Mouse (Mus musculus): ENCODE results near the gene Impg1. TPM values are rescaled to one million over a fixed set of nuclear protein-coding genes. Genes with fewer than 3 reads are reported as not detected.
"Not testable (repeated sequence)": the region's sequence is repeated elsewhere in the genome, so short reads cannot be mapped to it uniquely, and the experiment has no call there.

Gene Impg1
- polyA plus RNA-seq, 2 experiments: not detected

DNA sequence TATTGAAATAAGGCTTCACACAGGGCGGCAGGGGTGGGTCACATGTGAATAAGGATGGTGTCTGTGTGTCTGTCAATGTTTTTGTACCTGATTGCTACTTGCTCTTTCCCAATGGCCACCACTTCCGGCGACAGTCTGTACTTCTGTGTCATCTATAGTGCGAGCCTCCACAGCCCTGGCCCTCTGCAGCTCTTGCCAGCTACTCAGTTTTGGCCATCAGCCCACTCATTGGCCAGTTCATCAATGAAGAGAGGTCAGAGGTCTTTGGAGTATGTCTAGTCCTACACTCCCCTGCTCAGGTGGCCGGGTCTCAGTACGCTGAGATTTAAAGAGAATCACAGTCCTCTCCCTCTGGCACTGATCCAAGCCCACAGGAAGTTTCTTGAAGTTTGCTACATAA is 127.3 kb downstream of the Impg1 start:
- ATAC-seq (ENCODE audit: insufficient read depth) (no peak), DNase-seq (ENCODE audit: low read depth in 3 of 3, low spot score in 3 of 3) (no peak)
- no peak overlapping the region for H3K27ac ChIP-seq
- H3K9me3 ChIP-seq (ENCODE audit: control insufficient read depth, low read length): no peaks in the 10 kb centered on the region
- H3K36me3 ChIP-seq (replicated peaks; ENCODE audit: control insufficient read depth, insufficient read depth, low read depth): no peaks in the 10 kb centered on the region
- 54% methylated on average over 6 of the region's 6 CpGs for WGBS (ENCODE audit: insufficient replicate concordance)
- no peak overlapping the region for H3K4me2 ChIP-seq (ENCODE audit: low read depth)
- H3K4me3 ChIP-seq (ENCODE audit: insufficient read depth in 1 of 2, low read depth in 2 of 2, low read length in 2 of 2): no peak overlapping the region
- peaks cover 0 to 2% of the 10 kb centered on the region in 2 experiments; a peak in 2 of 4 replicates for H3K4me1 ChIP-seq (replicated peaks; ENCODE audit: control insufficient read depth in 2 of 2, insufficient read depth in 2 of 2, low read length in 1 of 2)
- TF ChIP-seq CTCF (IDR thresholded peaks at IDR 0.05; ENCODE audit: low read depth) (no peak), EP300 (IDR thresholded peaks at IDR 0.05; ENCODE audit: low read depth) (no peak)
- H3K27me3 ChIP-seq (ENCODE audit: control insufficient read depth, insufficient read depth, low read length): no peaks in the 10 kb centered on the region
- no peak overlapping the region for H3K9ac ChIP-seq (replicated peaks)

GRCm38 (mm10) chr9:80335660-80336357 is 129.5 kb downstream of the Impg1 start:
- Histone ChIP-seq H3K27me3 (ENCODE audit: control insufficient read depth, insufficient read depth, low read length) (no peaks in the 10 kb centered on the region), H3K9ac (replicated peaks) (no peak overlapping the region), H3K9me3 (ENCODE audit: control insufficient read depth, low read length) (no peaks in the 10 kb centered on the region), H3K4me3 (ENCODE audit: insufficient read depth in 1 of 2, low read depth in 2 of 2, low read length in 2 of 2) (no peak overlapping the region), H3K36me3 (replicated peaks; ENCODE audit: control insufficient read depth, insufficient read depth, low read depth) (no peaks in the 10 kb centered on the region), H3K4me2 (ENCODE audit: low read depth) (peak overlapping the region; percentile 13; the same call in 1 of the 2 replicates), H3K4me1 (replicated peaks; ENCODE audit: control insufficient read depth in 2 of 2, insufficient read depth in 2 of 2, low read length in 1 of 2) (peaks cover 0 to 2% of the 10 kb centered on the region in 2 experiments; a peak in 2 of 4 replicates), H3K27ac (no peak overlapping the region)
- TF ChIP-seq EP300 (IDR thresholded peaks at IDR 0.05; ENCODE audit: low read depth) (no peak), CTCF (IDR thresholded peaks at IDR 0.05; ENCODE audit: low read depth) (no peak)
- WGBS (ENCODE audit: insufficient replicate concordance): 70% methylated on average over 13 of the region's 13 CpGs
- ATAC-seq (ENCODE audit: insufficient read depth): no peak
- DNase-seq (ENCODE audit: low read depth in 3 of 3, low spot score in 3 of 3): no peak

DNA sequence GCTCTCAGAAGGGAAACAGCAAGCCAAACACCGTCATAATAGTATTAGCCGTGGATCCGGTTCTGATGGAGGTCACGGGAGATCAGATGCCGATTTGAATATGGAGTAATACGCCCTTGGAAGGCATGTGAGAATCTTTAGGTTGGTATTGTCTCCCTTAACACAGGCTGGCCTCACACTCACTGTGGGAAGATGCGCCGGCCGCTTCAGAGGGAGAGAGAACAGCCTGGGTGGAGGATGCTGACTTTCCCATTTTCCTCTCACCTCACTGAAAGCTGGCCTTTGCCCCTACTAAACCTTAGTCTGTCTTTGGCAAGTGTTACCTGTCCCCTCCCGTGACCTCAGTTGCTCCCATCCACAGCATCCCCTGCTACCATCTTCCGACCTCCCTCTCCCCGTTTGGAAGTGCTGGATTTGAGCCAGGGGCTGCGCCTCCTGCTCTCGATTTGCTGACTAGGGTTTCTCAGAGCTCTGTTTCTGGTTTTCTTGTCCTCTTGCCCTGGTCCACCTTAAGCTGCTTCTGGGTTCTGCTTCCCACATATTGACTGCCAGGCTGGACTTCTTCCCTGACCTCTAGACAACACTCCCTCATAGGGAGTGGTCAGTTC is 131.2 kb downstream of the Impg1 start:
- WGBS (ENCODE audit: insufficient replicate concordance): 70% methylated on average over 14 of the region's 14 CpGs
- H3K36me3 ChIP-seq (replicated peaks; ENCODE audit: control insufficient read depth, insufficient read depth, low read depth): no peaks in the 10 kb centered on the region
- ATAC-seq (ENCODE audit: insufficient read depth) (no peak), DNase-seq (ENCODE audit: low read depth in 3 of 3, low spot score in 3 of 3) (no peak)
- H3K4me2 ChIP-seq (ENCODE audit: low read depth): no peak overlapping the region
- H3K4me3 ChIP-seq (ENCODE audit: insufficient read depth in 1 of 2, low read depth in 2 of 2, low read length in 2 of 2): no peak overlapping the region
- no peaks in the 10 kb centered on the region for H3K9me3 ChIP-seq (ENCODE audit: control insufficient read depth, low read length)
- no peaks in the 10 kb centered on the region for H3K27me3 ChIP-seq (ENCODE audit: control insufficient read depth, insufficient read depth, low read length)
- H3K4me1 ChIP-seq (replicated peaks; ENCODE audit: control insufficient read depth in 2 of 2, insufficient read depth in 2 of 2, low read length in 1 of 2): peaks cover 0 to 2% of the 10 kb centered on the region in 2 experiments; a peak in 2 of 4 replicates
- no peak for TF ChIP-seq CTCF (IDR thresholded peaks at IDR 0.05; ENCODE audit: low read depth)
- no peak for TF ChIP-seq EP300 (IDR thresholded peaks at IDR 0.05; ENCODE audit: low read depth)
- H3K9ac ChIP-seq (replicated peaks): no peak overlapping the region
- no peak overlapping the region for H3K27ac ChIP-seq

DNA sequence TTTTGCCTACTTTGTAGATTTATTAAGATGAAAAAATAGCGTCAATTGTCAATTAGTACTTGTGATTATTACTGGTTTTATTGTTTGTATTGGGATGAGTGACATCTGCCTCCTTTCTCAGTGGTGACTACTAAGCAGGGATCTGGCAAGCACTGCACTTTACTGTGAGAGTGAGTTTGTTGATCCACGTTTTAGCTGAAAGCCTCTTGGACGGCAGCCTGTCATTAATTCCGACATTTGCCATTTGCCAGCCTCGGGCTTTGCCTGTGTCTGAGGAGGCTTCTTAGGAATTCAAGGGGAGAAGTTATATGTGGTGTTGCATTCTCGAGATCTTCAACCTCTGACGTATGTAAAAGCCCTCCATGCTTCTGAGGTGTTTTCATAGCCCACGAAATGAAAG is 131.8 kb downstream of the Impg1 start:
- TF ChIP-seq CTCF (IDR thresholded peaks at IDR 0.05; ENCODE audit: low read depth) (no peak), EP300 (IDR thresholded peaks at IDR 0.05; ENCODE audit: low read depth) (no peak)
- 60% methylated on average over 8 of the region's 8 CpGs for WGBS (ENCODE audit: insufficient replicate concordance)

DNA sequence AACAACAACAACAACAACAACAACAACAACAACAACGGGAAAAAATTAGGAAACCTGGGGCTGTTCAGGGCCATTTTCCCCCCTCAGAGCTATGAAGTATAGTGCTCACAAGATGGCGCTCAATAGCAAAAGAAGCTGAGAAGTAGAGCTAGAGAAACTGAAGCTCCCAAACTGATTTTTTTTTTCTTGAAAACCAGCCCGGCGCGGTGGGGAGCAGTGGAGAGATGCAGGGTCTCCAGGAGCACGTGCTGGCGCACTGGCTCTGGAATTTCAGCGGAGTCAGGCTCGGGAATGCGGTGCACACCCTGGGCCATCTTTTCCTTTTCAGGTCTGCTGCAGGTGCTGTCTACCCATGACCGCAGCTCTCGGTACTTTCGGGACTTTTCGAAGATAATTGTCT is 133.1 kb downstream of the Impg1 start:
- Histone ChIP-seq H3K9ac (replicated peaks) (no peak overlapping the region), H3K36me3 (replicated peaks; ENCODE audit: control insufficient read depth, insufficient read depth, low read depth) (no peaks in the 10 kb centered on the region), H3K4me1 (replicated peaks; ENCODE audit: control insufficient read depth in 2 of 2, insufficient read depth in 2 of 2, low read length in 1 of 2) (peaks cover 0 to 2% of the 10 kb centered on the region in 2 experiments; a peak in 2 of 4 replicates), H3K27me3 (ENCODE audit: control insufficient read depth, insufficient read depth, low read length) (no peaks in the 10 kb centered on the region), H3K27ac (no peak overlapping the region), H3K9me3 (ENCODE audit: control insufficient read depth, low read length) (no peaks in the 10 kb centered on the region), H3K4me2 (ENCODE audit: low read depth) (peak overlapping the region; percentile 36; the same call in 1 of the 2 replicates), H3K4me3 (ENCODE audit: insufficient read depth in 1 of 2, low read depth in 2 of 2, low read length in 2 of 2) (no peak overlapping the region)
- peak; percentile 37 for TF ChIP-seq CTCF (IDR thresholded peaks at IDR 0.05; ENCODE audit: low read depth)
- TF ChIP-seq EP300 (IDR thresholded peaks at IDR 0.05; ENCODE audit: low read depth): no peak
- WGBS (ENCODE audit: insufficient replicate concordance): 19% methylated on average over 14 of the region's 14 CpGs
- DNase-seq (ENCODE audit: low read depth in 3 of 3, low spot score in 3 of 3) (peak in 2 of 3 experiments; percentile 3 to 4), ATAC-seq (ENCODE audit: insufficient read depth) (no peak)

More for the DNA sequence above, 131.8 kb downstream of the Impg1 start:
- peaks cover 0 to 2% of the 10 kb centered on the region in 2 experiments; a peak in 2 of 4 replicates for H3K4me1 ChIP-seq (replicated peaks; ENCODE audit: control insufficient read depth in 2 of 2, insufficient read depth in 2 of 2, low read length in 1 of 2)
- no peak overlapping the region for H3K27ac ChIP-seq
- H3K27me3 ChIP-seq (ENCODE audit: control insufficient read depth, insufficient read depth, low read length): no peaks in the 10 kb centered on the region
- no peaks in the 10 kb centered on the region for H3K9me3 ChIP-seq (ENCODE audit: control insufficient read depth, low read length)
- no peak for DNase-seq (ENCODE audit: low read depth in 3 of 3, low spot score in 3 of 3)
- no peak for ATAC-seq (ENCODE audit: insufficient read depth)
- no peaks in the 10 kb centered on the region for H3K36me3 ChIP-seq (replicated peaks; ENCODE audit: control insufficient read depth, insufficient read depth, low read depth)
- no peak overlapping the region for H3K4me2 ChIP-seq (ENCODE audit: low read depth)
- no peak overlapping the region for H3K9ac ChIP-seq (replicated peaks)
- H3K4me3 ChIP-seq (ENCODE audit: insufficient read depth in 1 of 2, low read depth in 2 of 2, low read length in 2 of 2): no peak overlapping the region

- H3K9me3 ChIP-seq (ENCODE audit: control insufficient read depth, low read length); H3K27ac ChIP-seq; H3K4me2 ChIP-seq (ENCODE audit: low read depth); DNase-seq (ENCODE audit: low read depth in 3 of 3, low spot score in 3 of 3); H3K36me3 ChIP-seq (replicated peaks; ENCODE audit: control insufficient read depth, insufficient read depth, low read depth); H3K4me3 ChIP-seq (ENCODE audit: insufficient read depth in 1 of 2, low read depth in 2 of 2, low read length in 2 of 2); ATAC-seq (ENCODE audit: insufficient read depth); H3K9ac ChIP-seq (replicated peaks); H3K27me3 ChIP-seq (ENCODE audit: control insufficient read depth, insufficient read depth, low read length); H3K4me1 ChIP-seq (replicated peaks; ENCODE audit: control insufficient read depth in 2 of 2, insufficient read depth in 2 of 2, low read length in 1 of 2): not testable (repeated sequence)
- 71% methylated on average over 2 of the region's 2 CpGs for WGBS (ENCODE audit: insufficient replicate concordance)
Observed at GRCm38 (mm10) chr9:80321051-80321887, 144.0 kb downstream of the Impg1 start.

All from liver, embryonic 14.5 days (tissue).